Mouse (Mus musculus): ENCODE measurements around the gene Tnfsf9. TPM values are rescaled to one million over a fixed set of nuclear protein-coding genes. Genes with fewer than 3 reads are reported as not detected.

The Tnfsf9 gene
- 5.3 and 8.6 TPM in 2 replicates for polyA plus RNA-seq (2012; rRNA removed; ENCODE audit: low replicate concordance)

GRCm38 (mm10) chr17:57105181-57106034 lies at the start of gene Tnfsf9:
Gene Tnfsf9 (plus strand): TSS chr17:57105325.

GRCm38 (mm10) chr17:57058891-57059485 lies 46.1 kb upstream of the Tnfsf9 start, which contains the start of gene Crb3:
Gene Crb3 (plus strand): TSS chr17:57059105.

GRCm38 (mm10) chr17:57059486-57059977 lies 45.6 kb upstream of the Tnfsf9 start, which contains the start of gene Slc25a23:
Gene Slc25a23 (minus strand): TSS chr17:57059863.

GRCm38 (mm10) chr17:57078336-57078735 lies 26.8 kb upstream of the Tnfsf9 start, which contains the start of gene Dennd1c:
Gene Dennd1c (minus strand): TSS chr17:57078514.

GRCm38 (mm10) chr17:57087049-57087832 lies 17.9 kb upstream of the Tnfsf9 start, which contains the start of gene Tubb4a:
Gene Tubb4a (minus strand): TSS chr17:57087782.

GRCm38 (mm10) chr17:57148994-57149803 lies 44.1 kb downstream of the Tnfsf9 start, which contains the start of gene Cd70:
Gene Cd70 (minus strand): TSS chr17:57149777.

Other genes with a start within 250 kb of the Tnfsf9 start
- not detected in 2 replicates for gene Acsbg2, start 230.9 kb upstream of the Tnfsf9 start, polyA plus RNA-seq (2012; rRNA removed; ENCODE audit: low replicate concordance)
- 0.05 and 0.06 TPM in 2 replicates for gene 1700061G19Rik, start 229.8 kb upstream of the Tnfsf9 start, polyA plus RNA-seq (2012; rRNA removed; ENCODE audit: low replicate concordance)
- gene Mllt1, start 169.9 kb upstream of the Tnfsf9 start, polyA plus RNA-seq (2012; rRNA removed; ENCODE audit: low replicate concordance): 47.6 and 68.7 TPM in 2 replicates
- gene Acer1, start 123.2 kb upstream of the Tnfsf9 start, polyA plus RNA-seq (2012; rRNA removed; ENCODE audit: low replicate concordance): 3.9 TPM in 1 of 2 replicates, not detected in the other
- 160 and 224 TPM in 2 replicates for gene Clpp, start 115.0 kb upstream of the Tnfsf9 start, polyA plus RNA-seq (2012; rRNA removed; ENCODE audit: low replicate concordance)
- 32.5 and 38.7 TPM in 2 replicates for gene Alkbh7, start 108.0 kb upstream of the Tnfsf9 start, polyA plus RNA-seq (2012; rRNA removed; ENCODE audit: low replicate concordance)
- gene Pspn, start 105.3 kb upstream of the Tnfsf9 start, polyA plus RNA-seq (2012; rRNA removed; ENCODE audit: low replicate concordance): not detected in 2 replicates
- gene Gtf2f1, start 94.0 kb upstream of the Tnfsf9 start, polyA plus RNA-seq (2012; rRNA removed; ENCODE audit: low replicate concordance): 18.7 and 24.6 TPM in 2 replicates
- 0.14 TPM in 1 of 2 replicates, not detected in the other for gene Gm17949, start 93.9 kb upstream of the Tnfsf9 start, polyA plus RNA-seq (2012; rRNA removed; ENCODE audit: low replicate concordance)
- 72.3 and 123 TPM in 2 replicates for gene Khsrp, start 73.8 kb upstream of the Tnfsf9 start, polyA plus RNA-seq (2012; rRNA removed; ENCODE audit: low replicate concordance)
- gene Slc25a41, start 63.7 kb upstream of the Tnfsf9 start, polyA plus RNA-seq (2012; rRNA removed; ENCODE audit: low replicate concordance): not detected in 2 replicates
- gene Crb3, start 46.2 kb upstream of the Tnfsf9 start, polyA plus RNA-seq (2012; rRNA removed; ENCODE audit: low replicate concordance): 12.6 and 23.7 TPM in 2 replicates
- gene Slc25a23, start 45.5 kb upstream of the Tnfsf9 start, polyA plus RNA-seq (2012; rRNA removed; ENCODE audit: low replicate concordance): 70.0 and 84.7 TPM in 2 replicates
- gene Dennd1c, start 26.8 kb upstream of the Tnfsf9 start, polyA plus RNA-seq (2012; rRNA removed; ENCODE audit: low replicate concordance): 46.4 and 60.9 TPM in 2 replicates
- 8.4 and 9.2 TPM in 2 replicates for gene Tubb4a, start 17.5 kb upstream of the Tnfsf9 start, polyA plus RNA-seq (2012; rRNA removed; ENCODE audit: low replicate concordance)
- 1.4 and 1.6 TPM in 2 replicates for gene Cd70, start 44.5 kb downstream of the Tnfsf9 start, polyA plus RNA-seq (2012; rRNA removed; ENCODE audit: low replicate concordance)
- 1.5 and 4.2 TPM in 2 replicates for gene Tnfsf14, start 88.9 kb downstream of the Tnfsf9 start, polyA plus RNA-seq (2012; rRNA removed; ENCODE audit: low replicate concordance)
- 509 and 780 TPM in 2 replicates for gene C3, start 122.8 kb downstream of the Tnfsf9 start, polyA plus RNA-seq (2012; rRNA removed; ENCODE audit: low replicate concordance)
- gene Gpr108, start 143.1 kb downstream of the Tnfsf9 start, polyA plus RNA-seq (2012; rRNA removed; ENCODE audit: low replicate concordance): 63.1 and 78.3 TPM in 2 replicates
- 34.1 and 48.1 TPM in 2 replicates for gene Trip10, start 144.1 kb downstream of the Tnfsf9 start, polyA plus RNA-seq (2012; rRNA removed; ENCODE audit: low replicate concordance)
- gene Vav1, start 173.8 kb downstream of the Tnfsf9 start, polyA plus RNA-seq (2012; rRNA removed; ENCODE audit: low replicate concordance): 17.3 and 21.8 TPM in 2 replicates

Data from mammary gland, adult 2 months (tissue).